Mouse (Mus musculus) neural tube, embryonic 13.5 days (tissue): ENCODE measurements around the gene Apold1. TPM values are rescaled to one million over a fixed set of nuclear protein-coding genes. Genes with fewer than 3 reads are reported as not detected.

Experiments
- polyA plus RNA-seq: library from polyadenylated mRNA; unstranded; fragments of >200 nt; fragmentation: Nextera tagmentation; extraction: Ambion mirVana; gene quantifications from 2 replicates; pipeline ENCODE4 v1.2.1, GENCODE M21; 2015

Gene Apold1
- polyA plus RNA-seq, 1 experiment from 2014 or later, result 3.0 TPM

Other genes starting within 250 kb of the Apold1 start
- 6.0 and 7.0 TPM in 2 replicates for gene Dusp16, start 189.1 kb upstream of the Apold1 start, polyA plus RNA-seq
- 3.5 and 4.1 TPM in 2 replicates for gene Crebl2, start 151.6 kb upstream of the Apold1 start, polyA plus RNA-seq
- 37.1 and 39.1 TPM in 2 replicates for gene Gpr19, start 83.1 kb upstream of the Apold1 start, polyA plus RNA-seq
- 21.7 and 24.1 TPM in 2 replicates for gene Cdkn1b, start 61.3 kb upstream of the Apold1 start, polyA plus RNA-seq
- 77.3 and 89.1 TPM in 2 replicates for gene Ddx47, start 29.9 kb downstream of the Apold1 start, polyA plus RNA-seq
- 1.8 and 2.0 TPM in 2 replicates for gene Gprc5a, start 83.9 kb downstream of the Apold1 start, polyA plus RNA-seq
- gene Gprc5d, start 136.6 kb downstream of the Apold1 start, polyA plus RNA-seq, result not detected in 2 replicates
- gene Fam234b, start 216.3 kb downstream of the Apold1 start, polyA plus RNA-seq, result 82.9 and 92.2 TPM in 2 replicates
- gene Hebp1, start 216.3 kb downstream of the Apold1 start, polyA plus RNA-seq, result 5.2 and 6.3 TPM in 2 replicates